Mouse (Mus musculus) gastrocnemius, postnatal 14 days (tissue): Measurements from ENCODE around the gene D630003M21Rik. TPM values are rescaled to one million over a fixed set of nuclear protein-coding genes. Genes with fewer than 3 reads are reported as not detected.

Experiments
- microRNA-seq, 2 experiments: library from miRNA; unstranded; fragments of <30 nt; microRNA quantifications; one replicate each; pipeline ENCODE4 v1.2.0; 2021
- total RNA-seq, 2 experiments: library from RNA; stranded (reverse); gene quantifications; 2 replicates each; pipeline ENCODE4 v1.2.3; 2021

Gene D630003M21Rik
- total RNA-seq, 2 experiments from 2014 or later, result 3.3 to 4.2 TPM

Small RNA genes lying within 50 kb of the gene (microRNA-seq; reads per million reads assigned to microRNA genes)
- gene Mir7685, result 1.0 to 1.6 reads per million in 2 experiments

Other genes with a start within 250 kb of the D630003M21Rik start
- 10 to 100 TPM; 13.0 to 14.6 TPM for gene Tti1, start 200.8 kb downstream of the D630003M21Rik start, total RNA-seq
- gene Rprd1b, start 200.7 kb downstream of the D630003M21Rik start, total RNA-seq, result 10 to 100 TPM; 24.8 to 28.9 TPM
- gene Tgm2, start 82.8 kb downstream of the D630003M21Rik start, total RNA-seq, result 10 to 100 TPM; 48.4 to 50.2 TPM
- not detected for gene Bpi, start 28.9 kb upstream of the D630003M21Rik start, total RNA-seq
- gene Lbp, start 77.3 kb upstream of the D630003M21Rik start, total RNA-seq, result 10 to 100 TPM in 1 of 2 experiments, 1 to 10 TPM in 1; 7.8 to 12.7 TPM
- gene Snhg11, start 146.4 kb upstream of the D630003M21Rik start, total RNA-seq, result under 1 TPM; 0.06 to 0.20 TPM
- gene Ralgapb, start 180.6 kb upstream of the D630003M21Rik start, total RNA-seq, result 10 to 100 TPM; 20.3 to 21.2 TPM